Mouse (Mus musculus) heart, adult 2 months (tissue): ENCODE data around the gene Lig4. TPM values are rescaled to one million over a fixed set of nuclear protein-coding genes. Genes with fewer than 3 reads are reported as not detected.

ENCODE experiments used
- DNase-seq, 2 experiments: peaks; one replicate each; pipeline ENCODE4 v3.0.0; 2021
- H3K27ac ChIP-seq: fragments of 200-600 bp; 2 replicates; pipeline ENCODE4 v1.8.1; 2022
- H3K27me3 ChIP-seq: fragments of 200-500 bp; 2 replicates; pipeline ENCODE4 v1.6.1; 2012; ENCODE audit warnings: mild to moderate bottlenecking, low read length, inconsistent platforms, mixed read lengths; ENCODE audit not compliant: control insufficient read depth, insufficient read depth
- H3K36me3 ChIP-seq: fragments of 200-500 bp; 2 replicates; pipeline ENCODE4 v1.6.1; 2012; ENCODE audit warnings: low read length, inconsistent platforms; ENCODE audit not compliant: control insufficient read depth, insufficient read depth
- H3K4me1 ChIP-seq: fragments of 200-500 bp; 2 replicates; pipeline ENCODE4 v1.6.1; 2011; ENCODE audit warnings: low read length; ENCODE audit not compliant: control insufficient read depth, insufficient read depth
- H3K4me3 ChIP-seq: fragments of 200-600 bp; 2 replicates; pipeline ENCODE4 v1.8.1; 2022
- H3K79me2 ChIP-seq: fragments of 200-500 bp; replicated peaks from 2 replicates; pipeline ENCODE4 v1.6.1; 2012; ENCODE audit warnings: mild to moderate bottlenecking, inconsistent platforms, low read length, moderate library complexity, mixed read lengths; ENCODE audit not compliant: control insufficient read depth, insufficient read depth
- H3K9ac ChIP-seq: fragments of 200-500 bp; 2 replicates; pipeline ENCODE4 v1.6.1; 2012; ENCODE audit warnings: low read depth, mild to moderate bottlenecking, control low read depth, inconsistent platforms, low read length, mixed read lengths
- CTCF ChIP-seq: fragments of 200-600 bp; IDR thresholded peaks from 2 replicates; pipeline ENCODE4 v1.8.1; 2022; ENCODE audit warnings: antibody characterized with exemption, mild to moderate bottlenecking, moderate library complexity
- EP300 ChIP-seq: fragments of 200-500 bp; IDR thresholded peaks from 2 replicates; pipeline ENCODE4 v1.6.1; 2011; ENCODE audit warnings: low read depth, low read length, control low read depth; ENCODE audit not compliant: insufficient read depth
- POLR2A ChIP-seq: fragments of 200-500 bp; IDR thresholded peaks from 2 replicates; pipeline ENCODE4 v1.6.1; 2011; ENCODE audit warnings: mild to moderate bottlenecking, low read depth, low read length, control low read depth; ENCODE audit not compliant: insufficient read depth
- WGBS: fragments of 180-500 bp; shearing (Covaris S2); methylation state at CpG from one replicate; pipeline ENCODE4 v1.1.7; 2018; 5-methylcytosine and 5-hydroxymethylcytosine counted together
- intact Hi-C: fragments of 180-260 bp; cut with DNase I; formaldehyde crosslinking; loops from one replicate; pipeline ENCODE4 v1.15.1; 2025
- polyA plus RNA-seq: library from polyadenylated mRNA; depleted of rRNA; stranded (reverse); fragments of >200 nt; gene quantifications from 2 replicates; pipeline ENCODE4 v1.2.3, GENCODE M21; 2012
- total RNA-seq, 2 experiments: library from RNA; stranded (reverse); gene quantifications; 2 replicates each; pipeline ENCODE4 v1.2.3; 2021

Lig4 gene
- total and polyA plus RNA-seq, 3 experiments: 1.5 to 5.3 (median 4.7) TPM

- intact Hi-C loops: loop anchor here (1.0 to 5.0 kb wide), 5 partner anchors 66 to 426 kb away; no protein-coding TSS in a partner anchor
- H3K79me2 ChIP-seq: peaks cover 2% of the 10 kb centered on the region
- peaks cover 8% of the 10 kb centered on the region for H3K4me1 ChIP-seq
- H3K36me3 ChIP-seq: peaks cover 3% of the 10 kb centered on the region; the same call in 1 of the 2 replicates
- H3K4me3 ChIP-seq: peak overlapping the region; percentile 73
- under 1% methylated on average over 47 of the region's 47 CpGs for WGBS
- H3K27ac ChIP-seq: peak overlapping the region; percentile 47
- DNase-seq: peak; percentile 98 to 100
- peak; percentile 92 for TF ChIP-seq CTCF
- TF ChIP-seq EP300: peak; percentile 73; the same call in 1 of the 2 replicates
- peak; percentile 52 for TF ChIP-seq POLR2A
- H3K27me3 ChIP-seq: no peaks in the 10 kb centered on the region
- H3K9ac ChIP-seq: peak overlapping the region; percentile 66
Observed at GRCm38 (mm10) chr8:9975898-9976611, 1.4 kb downstream of the Lig4 start.

- intact Hi-C loops: loop anchor here (5.0 kb wide), 3 partner anchors 67 to 412 kb away; no protein-coding TSS in a partner anchor
- Histone ChIP-seq H3K27ac (no peak overlapping the region), H3K36me3 (peaks cover 3% of the 10 kb centered on the region; the same call in 1 of the 2 replicates), H3K4me1 (peaks cover 8% of the 10 kb centered on the region), H3K4me3 (no peak overlapping the region), H3K79me2 (no peaks in the 10 kb centered on the region), H3K9ac (no peak overlapping the region), H3K27me3 (no peaks in the 10 kb centered on the region)
- WGBS: 31% methylated on average over 5 of the region's 5 CpGs
- TF ChIP-seq CTCF: no peak
- DNase-seq: no peak
Observed at GRCm38 (mm10) chr8:9975276-9975675, 2.2 kb downstream of the Lig4 start.

- Histone ChIP-seq H3K79me2 (no peaks in the 10 kb centered on the region), H3K27ac (no peak overlapping the region), H3K4me1 (no peaks in the 10 kb centered on the region), H3K27me3 (no peaks in the 10 kb centered on the region), H3K36me3 (peaks cover 3% of the 10 kb centered on the region; the same call in 1 of the 2 replicates), H3K9ac (no peak overlapping the region), H3K4me3 (no peak overlapping the region)
- intact Hi-C loops: no loop called here
- TF ChIP-seq CTCF (no peak), POLR2A (no peak), EP300 (no peak)
- no peak for DNase-seq
- 94% methylated on average over 9 of the region's 9 CpGs for WGBS
Observed at GRCm38 (mm10) chr8:9971866-9972265, 5.6 kb downstream of the Lig4 start.

GRCm38 (mm10) chr8:9959919-9960318 lies 17.6 kb downstream of the Lig4 start:
- Histone ChIP-seq H3K36me3 (no peaks in the 10 kb centered on the region), H3K4me1 (no peaks in the 10 kb centered on the region), H3K27ac (no peak overlapping the region), H3K4me3 (no peak overlapping the region), H3K9ac (no peak overlapping the region), H3K27me3 (no peaks in the 10 kb centered on the region), H3K79me2 (no peaks in the 10 kb centered on the region)
- no peak for DNase-seq
- intact Hi-C loops: no loop called here
- TF ChIP-seq CTCF (no peak), EP300 (no peak), POLR2A (no peak)
- WGBS: 84% methylated on average over 2 of the region's 2 CpGs

GRCm38 (mm10) chr8:9958338-9958737 lies 19.1 kb downstream of the Lig4 start:
- no peak overlapping the region for H3K9ac ChIP-seq
- intact Hi-C loops: no loop called here
- 63% methylated on average over 4 of the region's 4 CpGs for WGBS
- TF ChIP-seq EP300 (no peak), CTCF (no peak), POLR2A (no peak)
- no peaks in the 10 kb centered on the region for H3K36me3 ChIP-seq
- no peak overlapping the region for H3K4me3 ChIP-seq
- no peaks in the 10 kb centered on the region for H3K27me3 ChIP-seq
- H3K4me1 ChIP-seq: no peaks in the 10 kb centered on the region
- H3K79me2 ChIP-seq: no peaks in the 10 kb centered on the region
- no peak for DNase-seq
- no peak overlapping the region for H3K27ac ChIP-seq

GRCm38 (mm10) chr8:9949134-9949890 lies 28.2 kb downstream of the Lig4 start:
- intact Hi-C loops: no loop called here
- Histone ChIP-seq H3K36me3 (no peaks in the 10 kb centered on the region), H3K4me1 (no peaks in the 10 kb centered on the region), H3K27ac (no peak overlapping the region), H3K4me3 (no peak overlapping the region), H3K9ac (no peak overlapping the region), H3K79me2 (no peaks in the 10 kb centered on the region), H3K27me3 (no peaks in the 10 kb centered on the region)
- DNase-seq: no peak
- TF ChIP-seq CTCF (no peak), POLR2A (no peak), EP300 (no peak)
- WGBS: 54% methylated on average over 10 of the region's 10 CpGs
